Mouse (Mus musculus) forebrain, postnatal 0 days (tissue): ENCODE data around the gene Pin4. TPM values are rescaled to one million over a fixed set of nuclear protein-coding genes. Genes with fewer than 3 reads are reported as not detected.

ENCODE experiments used
- ATAC-seq: fragments of 200-750 bp; cut with Nextera tagmentation; 2 replicates; pipeline ENCODE4 v1.8.0; 2017; ENCODE audit warnings: mild to moderate bottlenecking, moderate library complexity
- DNase-seq: peaks from one replicate; pipeline ENCODE4 v3.0.0-alpha.2; 2015
- H3K27ac ChIP-seq: fragments of 300-500 bp; sonication (generic); 2 replicates; pipeline ENCODE4 v1.5.1; 2014; ENCODE audit warnings: low read depth, mild to moderate bottlenecking, antibody characterized with exemption, low read length, moderate library complexity, mixed read lengths
- H3K27me3 ChIP-seq: fragments of 300-500 bp; sonication (generic); 2 replicates; pipeline ENCODE4 v1.6.1; 2014; ENCODE audit warnings: mild to moderate bottlenecking, low read length, mixed read lengths; ENCODE audit not compliant: insufficient read depth
- H3K36me3 ChIP-seq: fragments of 300-500 bp; sonication (generic); 2 replicates; pipeline ENCODE4 v1.6.1; 2014; ENCODE audit warnings: mild to moderate bottlenecking, moderate library complexity; ENCODE audit not compliant: insufficient read depth
- H3K4me1 ChIP-seq: fragments of 300-500 bp; sonication (generic); 2 replicates; pipeline ENCODE4 v1.6.1; 2014; ENCODE audit warnings: antibody characterized with exemption; ENCODE audit not compliant: insufficient read depth
- H3K4me2 ChIP-seq: fragments of 300-500 bp; sonication (generic); 2 replicates; pipeline ENCODE4 v1.6.1; 2014; ENCODE audit warnings: low read depth, mild to moderate bottlenecking, moderate library complexity
- H3K4me3 ChIP-seq: fragments of 300-500 bp; sonication (generic); 2 replicates; pipeline ENCODE4 v1.5.1; 2014; ENCODE audit warnings: low read depth, low read length, mixed read lengths
- H3K9ac ChIP-seq: fragments of 300-500 bp; sonication (generic); 2 replicates; pipeline ENCODE4 v1.6.1; 2014; ENCODE audit warnings: mild to moderate bottlenecking
- H3K9me3 ChIP-seq: fragments of 300-500 bp; sonication (generic); 2 replicates; pipeline ENCODE4 v1.6.1; 2016; ENCODE audit warnings: low read length
- CTCF ChIP-seq: sonication (generic); IDR thresholded peaks from 2 replicates; pipeline ENCODE4 v1.5.1; 2016; ENCODE audit warnings: antibody characterized with exemption, control low read depth, low read depth
- WGBS: fragments of 180-500 bp; shearing (Covaris S2); extraction: QIAGEN DNeasy Blood & Tissue Kit; methylation state at CpG from one replicate; pipeline ENCODE4 v1.1.7; 2014; 5-methylcytosine and 5-hydroxymethylcytosine counted together
- polyA plus RNA-seq: library from polyadenylated mRNA; unstranded; fragments of >200 nt; fragmentation: Nextera tagmentation; extraction: Ambion mirVana; gene quantifications from 2 replicates; pipeline ENCODE4 v1.2.1, GENCODE M21; 2015
- total RNA-seq: library from RNA; depleted of rRNA; stranded (reverse); fragments of >200 nt; gene quantifications from 2 replicates; pipeline ENCODE4 v1.2.3, GENCODE M21; 2014; rRNA removed

Pin4 gene
- total RNA-seq (26.6 and 27.7 TPM in 2 replicates), polyA plus RNA-seq (52.6 and 76.6 TPM in 2 replicates)

- 17% methylated on average over 30 of the region's 30 CpGs for WGBS
Observed at GRCm38 (mm10) chrX:102119042-102119864, at the start of gene Pin4. Gene Pin4 (plus strand): TSS chrX:102119447.

DNA sequence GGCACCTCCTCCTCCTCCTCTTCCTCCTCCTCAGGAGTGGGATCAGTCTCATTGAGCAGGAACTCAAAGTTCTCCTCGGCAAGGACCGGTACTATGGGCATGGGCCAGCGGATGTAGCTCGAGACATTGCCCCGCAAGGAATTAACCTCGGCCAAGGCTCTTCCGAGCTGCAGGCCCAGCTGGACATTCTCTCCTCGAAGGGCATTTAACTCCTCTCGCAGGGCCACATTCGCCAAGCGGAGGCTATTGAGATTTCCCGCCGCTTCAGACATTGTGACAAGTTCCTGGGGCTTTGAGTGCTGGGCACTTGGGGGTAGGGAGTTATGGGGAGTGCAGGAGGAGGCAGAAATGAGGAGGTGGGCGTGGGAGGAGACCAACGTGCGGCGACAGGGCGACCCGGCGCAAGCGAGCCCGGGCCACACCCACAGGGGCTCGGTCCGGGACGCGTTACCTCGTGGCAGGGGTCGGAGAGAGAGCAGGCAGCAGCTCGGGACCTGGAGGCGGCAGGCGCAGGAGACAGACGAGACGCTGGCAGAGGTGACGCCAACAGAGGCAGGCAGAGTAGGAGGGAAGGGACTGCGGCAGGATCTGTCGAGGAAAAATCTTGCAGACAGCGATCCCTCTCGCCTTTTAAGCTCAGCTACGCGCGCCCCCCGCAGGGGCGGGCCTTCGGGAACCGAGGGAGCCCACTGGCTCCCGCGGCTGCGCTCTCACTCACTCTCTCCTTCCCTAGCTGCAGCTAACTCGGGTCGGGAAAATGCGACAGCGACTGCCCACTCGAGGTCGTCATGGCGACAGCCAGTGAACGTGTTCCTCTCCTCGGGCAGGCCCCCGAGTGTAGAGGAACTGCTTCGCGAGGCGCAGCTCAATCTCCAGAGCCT, 48.4 kb upstream of the Pin4 start, which contains the start of gene Rtl5:
Gene Rtl5 (minus strand): TSS at position 714 of the 881 bp plus-strand sequence.
- H3K36me3 ChIP-seq, result no peaks in the 10 kb centered on the region
- no peaks in the 10 kb centered on the region for H3K9me3 ChIP-seq
- H3K4me2 ChIP-seq, result peak within 1 kb of the TSS; percentile 55
- peak within 1 kb of the TSS; percentile 73 for H3K27ac ChIP-seq
- peak within 1 kb of the TSS; percentile 47 for H3K4me3 ChIP-seq
- ATAC-seq (peak; percentile 98), DNase-seq (peak; percentile 93)
- TF ChIP-seq CTCF, result no peak; the same call in 1 of the 2 replicates
- WGBS, result 27% methylated on average over 61 of the region's 61 CpGs
- H3K9ac ChIP-seq, result peak within 1 kb of the TSS; percentile 61
- H3K27me3 ChIP-seq, result no peaks in the 10 kb centered on the region
- H3K4me1 ChIP-seq, result no peaks in the 10 kb centered on the region

More at GRCm38 (mm10) chrX:102119042-102119864, at the start of gene Pin4:
- DNase-seq, result peak; percentile 96
- Histone ChIP-seq H3K4me3 (peak within 1 kb of the TSS; percentile 55), H3K4me1 (no peaks in the 10 kb centered on the region), H3K9ac (peak within 1 kb of the TSS; percentile 60), H3K9me3 (no peaks in the 10 kb centered on the region), H3K27ac (peak within 1 kb of the TSS; percentile 74), H3K27me3 (no peaks in the 10 kb centered on the region), H3K4me2 (peak within 1 kb of the TSS; percentile 53), H3K36me3 (0 out of 2 replicates have a peak, but pooled peaks cover under 1% of the 10 kb centered on the region)
- TF ChIP-seq CTCF, result peak; percentile 28
- peak; percentile 98 for ATAC-seq

DNA sequence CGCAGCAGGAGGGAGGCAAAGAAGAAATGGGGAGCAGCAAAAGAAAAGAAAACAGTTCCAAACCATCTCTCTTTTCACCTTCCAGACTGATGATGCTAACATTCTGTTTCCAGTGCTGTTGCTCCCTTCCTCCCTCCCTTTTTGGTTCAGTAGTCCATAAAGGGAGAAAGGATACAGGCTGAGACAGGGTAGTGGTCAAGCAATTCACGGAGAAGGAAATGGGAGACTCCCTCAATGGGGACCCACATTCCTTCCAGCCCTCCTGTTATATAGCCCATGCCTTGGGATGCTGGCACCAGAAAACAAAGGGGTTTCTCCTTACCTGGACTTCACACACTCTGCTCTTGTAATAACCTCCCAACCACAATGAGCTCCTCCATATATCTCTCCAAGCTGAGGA, 47.7 kb upstream of the Pin4 start:
- Histone ChIP-seq H3K4me3 (peak overlapping the region; percentile 47), H3K27me3 (no peaks in the 10 kb centered on the region), H3K9ac (peak overlapping the region; percentile 33), H3K4me1 (no peaks in the 10 kb centered on the region), H3K9me3 (no peaks in the 10 kb centered on the region), H3K36me3 (no peaks in the 10 kb centered on the region), H3K27ac (peak overlapping the region; percentile 73), H3K4me2 (peak overlapping the region; percentile 55)
- no peak for DNase-seq
- ATAC-seq, result no peak; the same call in 1 of the 2 replicates
- no peak for TF ChIP-seq CTCF
- 13% methylated on average over 2 of the region's 2 CpGs for whole genome bisulfite sequencing

DNA sequence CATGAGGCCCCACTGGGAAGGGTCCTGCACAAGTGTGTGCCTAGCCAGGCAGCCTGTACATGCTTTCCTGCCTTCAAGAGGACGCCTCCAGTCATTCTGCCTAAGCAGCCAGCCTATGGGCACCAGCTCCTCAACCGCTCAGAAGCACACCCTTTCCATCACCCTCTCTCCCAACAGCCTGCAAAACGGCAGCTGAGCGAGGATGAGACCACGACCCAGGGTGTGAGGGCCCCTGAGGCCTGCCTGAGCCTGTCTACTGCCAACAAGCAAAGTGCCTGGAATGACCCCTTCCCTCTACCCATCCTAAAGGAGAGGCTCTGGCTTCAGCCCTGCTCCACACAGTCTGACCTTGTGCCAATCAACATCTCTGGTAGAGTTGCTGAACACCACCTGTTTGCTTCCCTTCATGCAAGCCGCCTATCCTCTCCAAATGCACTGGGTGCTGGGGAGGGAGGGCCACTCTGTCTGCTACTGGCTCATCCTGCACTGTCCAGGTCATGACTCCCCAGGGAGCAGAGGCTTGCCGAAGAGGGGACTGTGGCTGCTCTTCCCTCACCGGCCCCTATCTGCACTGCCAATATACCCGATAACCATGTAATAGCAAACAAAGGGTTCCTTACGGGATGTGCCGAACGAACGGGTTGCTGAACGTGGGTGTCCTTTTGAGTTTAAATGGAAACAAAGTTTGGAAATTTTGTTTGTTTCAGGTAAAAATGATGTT, 45.5 kb upstream of the Pin4 start:
- no peak for TF ChIP-seq CTCF
- Histone ChIP-seq H3K4me1 (no peaks in the 10 kb centered on the region), H3K36me3 (no peaks in the 10 kb centered on the region), H3K9me3 (no peaks in the 10 kb centered on the region), H3K27ac (no peak overlapping the region), H3K27me3 (no peaks in the 10 kb centered on the region), H3K4me2 (no peak overlapping the region), H3K4me3 (no peak overlapping the region), H3K9ac (no peak overlapping the region)
- whole genome bisulfite sequencing, result 81% methylated on average over 14 of the region's 14 CpGs
- DNase-seq (no peak), ATAC-seq (no peak)

DNA sequence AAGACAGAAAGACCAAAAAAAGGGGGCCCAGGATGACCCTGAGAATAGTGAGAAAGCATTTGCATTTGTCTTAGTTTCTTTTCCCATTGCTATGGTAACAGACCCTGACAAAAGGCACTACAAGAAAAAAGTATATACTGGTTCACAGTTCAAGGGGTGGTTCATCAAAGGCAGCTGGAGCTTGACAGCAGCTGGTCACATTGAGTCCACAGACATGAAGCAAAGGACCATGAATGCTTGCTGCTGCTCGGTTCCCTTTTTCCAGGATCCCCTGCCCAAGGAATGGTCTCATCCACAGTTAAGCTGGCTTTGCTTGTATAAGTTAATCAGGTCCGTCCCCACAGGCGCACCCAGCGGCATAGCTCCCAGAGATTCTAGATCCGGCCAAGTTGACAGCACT, 44.8 kb upstream of the Pin4 start:
- Histone ChIP-seq H3K9ac (no peak overlapping the region), H3K4me3 (no peak overlapping the region), H3K27me3 (no peaks in the 10 kb centered on the region), H3K9me3 (no peaks in the 10 kb centered on the region), H3K36me3 (no peaks in the 10 kb centered on the region), H3K27ac (no peak overlapping the region), H3K4me2 (no peak overlapping the region), H3K4me1 (no peaks in the 10 kb centered on the region)
- TF ChIP-seq CTCF, result no peak
- no peak for ATAC-seq
- WGBS, result 78% methylated on average over 5 of the region's 5 CpGs
- no peak for DNase-seq

- no peaks in the 10 kb centered on the region for H3K4me1 ChIP-seq
- ATAC-seq (no peak), DNase-seq (no peak)
- H3K27me3 ChIP-seq, result no peaks in the 10 kb centered on the region
- no peaks in the 10 kb centered on the region for H3K36me3 ChIP-seq
- H3K27ac ChIP-seq, result no peak overlapping the region
- no peak for TF ChIP-seq CTCF
- H3K4me3 ChIP-seq, result no peak overlapping the region
- no peak overlapping the region for H3K9ac ChIP-seq
- no peaks in the 10 kb centered on the region for H3K9me3 ChIP-seq
- H3K4me2 ChIP-seq, result no peak overlapping the region
- 83% methylated on average over 4 of the region's 4 CpGs for WGBS
Observed at GRCm38 (mm10) chrX:102075158-102075557, 44.1 kb upstream of the Pin4 start.
